Mouse (Mus musculus) liver, embryonic 11.5 days (tissue): Measurements from ENCODE around the gene Rpap3. TPM values are rescaled to one million over a fixed set of nuclear protein-coding genes. Genes with fewer than 3 reads are reported as not detected.

Experiments used
- ATAC-seq: fragments of 200-750 bp; cut with Nextera tagmentation; replicated peaks from 2 replicates; pipeline ENCODE4 v1.8.0; 2017; ENCODE audit warnings: moderate number of reproducible peaks, mild to moderate bottlenecking, moderate TSS enrichment, moderate library complexity; ENCODE audit not compliant: low FRiP score
- DNase-seq: peaks from one replicate; pipeline ENCODE4 v3.0.0-alpha.2; 2017; ENCODE audit warnings: low spot score
- H3K27ac ChIP-seq: fragments of 300-500 bp; sonication (generic); 2 replicates; pipeline ENCODE4 v1.5.1; 2014; ENCODE audit warnings: mild to moderate bottlenecking, low read depth, low read length, control low read depth
- H3K27me3 ChIP-seq: fragments of 300-500 bp; sonication (generic); replicated peaks from 2 replicates; pipeline ENCODE4 v1.6.1; 2014; ENCODE audit warnings: low read length, mixed read lengths; ENCODE audit not compliant: control insufficient read depth, insufficient read depth
- H3K36me3 ChIP-seq: fragments of 300-500 bp; sonication (generic); 2 replicates; pipeline ENCODE4 v1.6.1; 2014; ENCODE audit warnings: mild to moderate bottlenecking, low read length, moderate library complexity, mixed read lengths; ENCODE audit not compliant: control insufficient read depth, insufficient read depth
- H3K4me1 ChIP-seq: fragments of 300-500 bp; sonication (generic); replicated peaks from 2 replicates; pipeline ENCODE4 v1.6.1; 2014; ENCODE audit warnings: low read length, mixed read lengths; ENCODE audit not compliant: control insufficient read depth, insufficient read depth
- H3K4me2 ChIP-seq: fragments of 300-500 bp; sonication (generic); 2 replicates; pipeline ENCODE4 v1.6.1; 2014; ENCODE audit warnings: mild to moderate bottlenecking, control low read depth, moderate library complexity
- H3K4me3 ChIP-seq: fragments of 300-500 bp; sonication (generic); 2 replicates; pipeline ENCODE4 v1.5.1; 2014; ENCODE audit warnings: low read depth, low read length, control low read depth
- H3K9ac ChIP-seq: fragments of 300-500 bp; sonication (generic); 2 replicates; pipeline ENCODE4 v1.6.1; 2014; ENCODE audit warnings: low read depth, low read length, control low read depth
- H3K9me3 ChIP-seq: fragments of 300-500 bp; sonication (generic); 2 replicates; pipeline ENCODE4 v1.6.1; 2016; ENCODE audit warnings: low read length, inconsistent platforms, mixed read lengths; ENCODE audit not compliant: control insufficient read depth
- WGBS: fragments of 180-500 bp; shearing (Covaris S2); extraction: QIAGEN DNeasy Blood & Tissue Kit; methylation state at CpG from one replicate; pipeline ENCODE4 v1.1.7; 2014; 5-methylcytosine and 5-hydroxymethylcytosine counted together
- polyA plus RNA-seq: library from polyadenylated mRNA; unstranded; fragments of >200 nt; fragmentation: Nextera tagmentation; extraction: Ambion mirVana; gene quantifications from 2 replicates; pipeline ENCODE4 v1.2.1, GENCODE M21; 2014

Gene Rpap3
- polyA plus RNA-seq, 1 experiment from 2014 or later: 35.5 TPM

GRCm38 (mm10) chr15:97663750-97664406, 41.7 kb downstream of the Rpap3 start:
- DNase-seq (peak; percentile 78), ATAC-seq (peak; percentile 64)
- no peak overlapping the region for H3K27ac ChIP-seq
- no peaks in the 10 kb centered on the region for H3K36me3 ChIP-seq
- no peaks in the 10 kb centered on the region for H3K4me1 ChIP-seq
- WGBS: 4% methylated on average over 19 of the region's 19 CpGs
- peak overlapping the region; percentile 77 for H3K4me2 ChIP-seq
- peak overlapping the region; percentile 47 for H3K4me3 ChIP-seq
- H3K27me3 ChIP-seq: no peaks in the 10 kb centered on the region
- H3K9me3 ChIP-seq: no peaks in the 10 kb centered on the region
- H3K9ac ChIP-seq: 0 out of 2 replicates have a peak overlapping the region, but pooled peaks have one; percentile 48

GRCm38 (mm10) chr15:97658755-97659116, 46.9 kb downstream of the Rpap3 start:
- Histone ChIP-seq H3K4me3 (no peak overlapping the region), H3K9me3 (no peaks in the 10 kb centered on the region), H3K27ac (no peak overlapping the region), H3K36me3 (no peaks in the 10 kb centered on the region), H3K9ac (no peak overlapping the region), H3K4me1 (no peaks in the 10 kb centered on the region), H3K27me3 (no peaks in the 10 kb centered on the region), H3K4me2 (no peak overlapping the region)
- ATAC-seq (no peak), DNase-seq (no peak)
- WGBS: 76% methylated on average over 8 of the region's 8 CpGs

GRCm38 (mm10) chr15:97657856-97658754, 47.5 kb downstream of the Rpap3 start:
- H3K4me2 ChIP-seq: no peak overlapping the region
- DNase-seq: no peak
- ATAC-seq: no peak
- no peak overlapping the region for H3K4me3 ChIP-seq
- WGBS: 74% methylated on average over 26 of the region's 26 CpGs
- no peaks in the 10 kb centered on the region for H3K9me3 ChIP-seq
- no peaks in the 10 kb centered on the region for H3K27me3 ChIP-seq
- H3K36me3 ChIP-seq: no peaks in the 10 kb centered on the region
- no peak overlapping the region for H3K27ac ChIP-seq
- no peak overlapping the region for H3K9ac ChIP-seq
- no peaks in the 10 kb centered on the region for H3K4me1 ChIP-seq

- ATAC-seq: no peak
- Histone ChIP-seq H3K4me3 (no peak overlapping the region), H3K27ac (no peak overlapping the region), H3K36me3 (no peaks in the 10 kb centered on the region), H3K4me1 (no peaks in the 10 kb centered on the region), H3K9me3 (no peaks in the 10 kb centered on the region), H3K9ac (no peak overlapping the region), H3K27me3 (no peaks in the 10 kb centered on the region), H3K4me2 (no peak overlapping the region)
- WGBS: 92% methylated on average over 14 of the region's 14 CpGs
- no peak for DNase-seq
Measured at GRCm38 (mm10) chr15:97657420-97657819, 48.2 kb downstream of the Rpap3 start.

- Histone ChIP-seq H3K36me3 (no peaks in the 10 kb centered on the region), H3K4me3 (no peak overlapping the region), H3K4me1 (no peaks in the 10 kb centered on the region), H3K27ac (no peak overlapping the region), H3K9me3 (no peaks in the 10 kb centered on the region), H3K27me3 (no peaks in the 10 kb centered on the region), H3K9ac (no peak overlapping the region), H3K4me2 (no peak overlapping the region)
- ATAC-seq: no peak
- no peak for DNase-seq
- 69% methylated on average over 4 of the region's 4 CpGs for WGBS
Measured at GRCm38 (mm10) chr15:97649726-97650125, 55.9 kb downstream of the Rpap3 start.

DNA sequence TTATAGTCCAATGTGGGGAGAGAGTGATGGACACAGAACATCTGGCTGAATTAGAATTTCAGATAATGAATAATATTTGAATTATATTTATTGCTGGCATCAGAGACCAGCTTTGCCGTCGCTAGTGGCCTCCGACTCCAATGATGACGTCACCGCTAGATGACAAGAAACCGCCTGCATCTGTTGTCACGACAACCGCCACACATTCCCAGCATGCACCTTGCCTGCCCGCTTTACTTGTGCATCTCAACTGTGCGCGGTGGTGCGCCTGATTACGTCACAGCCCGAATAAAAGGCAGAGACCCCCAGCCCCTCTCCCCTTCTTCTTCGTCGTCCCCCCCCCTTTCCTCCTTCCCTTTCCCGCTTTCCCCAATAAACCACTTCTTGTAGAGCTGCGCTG, 57.4 kb downstream of the Rpap3 start:
- Histone ChIP-seq H3K9ac (no peak overlapping the region), H3K4me3 (no peak overlapping the region), H3K4me1 (no peaks in the 10 kb centered on the region), H3K27ac (no peak overlapping the region), H3K27me3 (no peaks in the 10 kb centered on the region), H3K4me2 (no peak overlapping the region), H3K9me3 (no peaks in the 10 kb centered on the region), H3K36me3 (no peaks in the 10 kb centered on the region)
- ATAC-seq: no peak
- WGBS: 82% methylated on average over 18 of the region's 18 CpGs
- no peak for DNase-seq

GRCm38 (mm10) chr15:97646426-97646825, 59.2 kb downstream of the Rpap3 start:
- 63% methylated on average over 7 of the region's 7 CpGs for WGBS
- no peak overlapping the region for H3K27ac ChIP-seq
- no peaks in the 10 kb centered on the region for H3K9me3 ChIP-seq
- DNase-seq (no peak), ATAC-seq (no peak)
- no peaks in the 10 kb centered on the region for H3K4me1 ChIP-seq
- H3K36me3 ChIP-seq: no peaks in the 10 kb centered on the region
- H3K4me3 ChIP-seq: no peak overlapping the region
- no peak overlapping the region for H3K9ac ChIP-seq
- no peaks in the 10 kb centered on the region for H3K27me3 ChIP-seq
- no peak overlapping the region for H3K4me2 ChIP-seq

DNA sequence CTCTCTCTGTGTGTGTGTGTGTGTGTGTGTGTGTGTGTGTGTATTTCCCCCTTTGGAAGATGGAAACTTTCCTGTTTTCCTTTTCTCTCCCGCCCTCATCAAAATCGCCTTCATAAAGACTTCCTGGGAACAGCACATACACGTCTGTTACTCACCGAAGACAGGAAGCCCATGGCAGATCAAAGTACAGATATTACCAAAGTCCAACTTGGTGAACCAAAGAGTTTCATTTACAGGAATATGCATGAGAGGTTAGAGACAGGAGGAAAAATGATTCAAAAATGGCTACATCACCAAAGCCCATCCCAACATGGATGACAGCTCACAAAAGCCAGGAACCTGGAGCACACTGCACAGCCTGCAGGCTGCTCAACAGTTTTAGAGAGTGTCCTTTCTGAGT, 61.6 kb downstream of the Rpap3 start:
- 65% methylated on average over 4 of the region's 4 CpGs for WGBS
- peaks cover 3% of the 10 kb centered on the region; the same call in 1 of the 2 replicates for H3K9me3 ChIP-seq
- no peak overlapping the region for H3K9ac ChIP-seq
- H3K4me2 ChIP-seq: no peak overlapping the region
- no peak overlapping the region for H3K27ac ChIP-seq
- no peaks in the 10 kb centered on the region for H3K36me3 ChIP-seq
- ATAC-seq (no peak), DNase-seq (no peak)
- no peaks in the 10 kb centered on the region for H3K27me3 ChIP-seq
- H3K4me1 ChIP-seq: no peaks in the 10 kb centered on the region
- no peak overlapping the region for H3K4me3 ChIP-seq
